Mouse (Mus musculus) kidney, adult 8-10 months (tissue): ENCODE measurements around the gene Fgd2.
A peak's percentile ranks its signal among the peaks of the same experiment; 100 is the strongest.
"Not testable (repeated sequence)": the region's sequence is repeated elsewhere in the genome, so short reads cannot be mapped to it uniquely, and the experiment has no call there.

Experiments
- DNase-seq, 2 experiments: peaks; one replicate each; pipeline ENCODE4 v3.0.0; 2022

Fgd2 gene

DNA sequence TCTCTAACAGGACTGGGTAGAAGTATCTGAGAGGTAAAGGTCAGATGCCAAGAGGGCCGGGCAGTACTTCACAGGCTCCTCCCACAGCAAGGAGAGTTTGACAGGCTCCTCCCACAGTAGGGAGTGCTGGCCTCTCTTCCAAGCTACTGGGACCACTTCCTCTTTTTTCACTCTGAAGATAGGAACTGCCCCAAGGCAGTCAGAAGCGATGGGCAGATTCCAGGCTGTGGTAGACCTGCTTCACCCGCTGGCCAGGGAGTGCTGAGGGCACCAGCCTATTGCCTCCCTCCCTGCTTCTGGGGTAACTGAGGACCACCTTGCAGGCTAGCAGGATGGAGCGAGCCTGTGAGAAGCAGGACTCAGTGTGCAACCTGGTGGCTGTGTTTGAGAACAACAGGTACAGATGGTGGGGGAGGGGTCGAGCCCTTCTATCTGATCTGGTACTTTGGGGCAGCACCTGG lies at the start of gene Fgd2:
Fgd2 (plus strand) TSS at position 154 of the 461 bp plus-strand sequence.
- DNase-seq, result peak in 1 of 2 experiments; percentile 25

DNA sequence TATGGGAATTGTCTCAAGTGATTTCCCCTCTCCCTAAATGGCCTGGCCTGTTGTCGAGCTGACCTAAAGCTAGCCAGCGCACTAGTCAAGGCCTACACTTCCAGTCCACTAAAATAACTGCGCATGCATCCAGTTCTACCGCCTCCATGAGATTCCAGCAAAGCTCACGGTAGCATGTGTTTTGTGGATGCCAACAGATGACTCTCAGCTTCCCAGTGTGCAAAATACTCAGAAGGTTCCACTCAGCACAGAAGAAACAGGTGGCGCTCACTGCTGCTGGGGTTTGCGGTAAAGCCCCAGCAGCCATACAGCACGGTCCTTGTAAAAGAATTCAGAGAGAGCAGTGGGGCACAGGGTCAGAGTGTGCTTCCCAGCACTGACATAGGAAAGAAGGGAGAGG lies 49.1 kb upstream of the Fgd2 start:
- no peak for DNase-seq

DNA sequence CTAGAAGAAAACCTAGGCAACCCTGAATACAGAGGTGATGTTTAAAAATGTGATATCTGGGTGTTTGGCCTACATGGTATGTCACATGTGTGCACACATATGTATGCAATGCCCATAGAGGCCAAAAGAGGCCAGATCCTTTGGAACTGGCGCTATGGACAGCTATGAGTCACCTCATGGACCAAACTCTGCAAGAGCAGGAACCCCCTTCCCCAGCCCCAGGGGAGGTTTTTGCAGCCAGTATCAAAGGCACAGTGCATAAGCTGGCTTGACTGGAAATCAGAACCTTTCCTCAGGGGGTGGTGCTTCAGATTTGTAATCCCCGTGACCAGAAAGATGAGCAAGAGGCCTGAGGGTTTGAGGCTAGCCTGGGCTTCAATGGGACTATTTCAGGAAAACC lies 48.6 kb upstream of the Fgd2 start:
- DNase-seq, result no peak

DNA sequence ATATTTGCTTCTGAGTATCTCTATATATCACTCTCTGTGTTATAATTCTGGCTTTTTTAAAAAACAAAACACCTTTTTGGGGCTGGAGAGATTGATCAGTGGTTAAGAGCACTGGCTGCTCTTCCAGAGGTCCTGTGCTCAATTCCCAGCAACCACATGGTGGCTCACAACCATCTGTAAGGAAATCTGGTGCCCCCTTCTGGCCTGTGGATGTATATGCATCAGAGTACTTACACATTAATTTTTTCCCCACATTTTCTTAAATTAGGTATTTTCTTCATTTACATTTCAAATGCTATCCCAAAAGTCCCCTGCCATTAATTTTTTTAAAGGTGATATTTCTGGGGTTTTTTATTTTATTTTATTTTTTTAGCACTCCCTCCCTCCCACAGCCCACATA lies 47.4 kb upstream of the Fgd2 start:
- no peak for DNase-seq

DNA sequence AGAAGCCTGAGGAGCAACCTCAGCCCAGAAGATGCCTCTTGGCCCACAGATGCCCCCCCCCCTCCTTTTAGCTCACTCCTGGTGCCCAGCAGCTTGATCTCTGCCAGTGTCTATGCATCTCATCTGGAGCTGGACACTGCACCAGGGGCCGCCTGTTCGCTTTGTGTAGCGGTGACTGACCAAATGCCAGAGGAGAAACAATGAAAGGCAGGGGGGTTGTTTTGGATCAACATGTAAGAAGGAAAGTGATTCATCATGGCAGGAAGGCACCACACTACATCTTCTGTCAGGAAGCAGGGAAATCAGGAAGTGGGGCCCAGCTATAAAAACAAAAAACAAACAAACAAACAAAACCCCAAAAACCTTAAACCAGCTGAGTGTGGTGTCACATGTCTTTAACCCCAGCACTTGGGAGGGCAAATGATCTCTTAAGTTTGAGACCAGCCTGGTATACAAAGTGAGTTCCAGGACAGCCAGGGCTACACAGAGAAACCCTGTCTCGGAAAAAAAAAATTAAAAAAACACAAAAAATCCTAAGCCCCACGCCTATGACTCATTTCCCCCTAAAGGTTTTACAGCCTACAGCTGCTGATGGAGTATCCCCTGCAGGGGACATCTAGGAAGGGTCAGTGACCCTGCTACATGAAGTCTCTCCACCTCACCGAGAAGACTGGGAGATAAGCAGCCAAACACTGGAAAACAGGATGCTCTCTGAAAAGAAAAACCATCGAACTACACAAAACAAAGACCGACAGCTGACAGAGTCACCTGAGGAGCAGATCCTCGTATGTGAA lies 44.8 kb upstream of the Fgd2 start:
- DNase-seq, result peak in 1 of 2 experiments; percentile 46

DNA sequence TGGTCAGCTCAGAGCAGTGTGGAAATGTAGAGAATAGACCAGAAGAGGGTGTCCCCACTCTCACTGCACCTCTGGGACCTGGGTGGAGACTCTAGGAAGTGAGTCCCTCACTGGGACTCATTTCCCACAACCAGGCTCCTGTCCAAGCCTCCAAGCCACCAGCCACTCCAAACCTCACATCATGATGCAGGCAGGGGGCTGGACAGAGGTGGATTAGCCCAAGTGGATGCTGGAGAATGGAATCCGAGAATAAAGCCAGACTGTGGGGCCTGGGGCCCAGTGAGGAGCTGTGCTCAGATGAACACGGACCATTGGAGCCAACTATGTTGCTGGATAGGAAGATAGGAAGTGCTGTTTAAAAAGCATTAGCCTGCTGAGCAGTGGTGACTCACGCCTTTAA lies 43.8 kb upstream of the Fgd2 start:
- DNase-seq, result no peak

DNA sequence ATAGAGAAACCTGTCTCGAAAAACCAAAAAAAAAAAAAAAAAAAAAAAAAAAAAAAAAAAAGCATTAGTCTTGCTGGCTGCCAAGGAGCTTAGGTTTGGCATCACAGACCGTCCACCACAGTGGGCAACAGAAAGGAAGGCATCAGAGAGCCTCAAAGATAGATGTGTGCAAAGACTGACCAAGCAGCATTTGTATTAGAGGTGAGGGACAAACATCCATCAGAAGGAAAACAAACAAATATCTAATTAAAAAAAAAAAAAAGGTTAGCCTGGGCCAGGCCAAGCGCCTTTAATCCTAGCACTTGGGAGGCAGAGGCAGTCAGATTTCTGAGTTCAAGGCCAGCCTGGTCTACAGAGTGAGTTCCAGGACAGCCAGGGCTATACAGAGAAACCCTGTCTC lies 43.3 kb upstream of the Fgd2 start, which contains the start of gene Pi16:
Pi16 (plus strand) TSS at position 301 of the 400 bp plus-strand sequence.
- not testable (repeated sequence) for DNase-seq

DNA sequence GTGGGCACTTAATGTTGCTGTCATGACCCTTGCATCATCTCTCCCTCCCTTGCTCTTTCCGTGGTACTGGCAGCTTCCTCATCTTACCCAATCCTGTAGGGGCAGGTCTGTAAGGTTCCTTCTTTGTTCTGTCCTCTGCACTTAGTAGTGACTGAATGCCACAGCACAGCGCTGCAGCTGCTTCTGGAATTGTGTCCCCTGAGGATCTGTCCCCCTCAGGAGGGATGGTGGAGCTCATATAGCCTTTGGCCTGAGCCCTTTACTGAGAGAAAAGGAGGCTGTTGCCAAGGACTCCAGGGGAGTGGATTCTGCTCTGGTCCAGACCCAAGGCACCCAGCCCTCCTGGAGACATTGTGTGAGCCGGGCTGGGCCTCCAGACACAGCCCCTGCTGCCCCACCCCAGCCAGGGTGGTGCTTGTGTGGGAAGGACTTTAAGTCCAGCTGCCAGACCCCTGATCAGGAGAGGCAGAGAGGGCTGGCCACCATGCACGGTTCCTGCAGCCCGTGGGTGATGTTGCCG lies 41.9 kb upstream of the Fgd2 start:
- DNase-seq, result no peak

DNA sequence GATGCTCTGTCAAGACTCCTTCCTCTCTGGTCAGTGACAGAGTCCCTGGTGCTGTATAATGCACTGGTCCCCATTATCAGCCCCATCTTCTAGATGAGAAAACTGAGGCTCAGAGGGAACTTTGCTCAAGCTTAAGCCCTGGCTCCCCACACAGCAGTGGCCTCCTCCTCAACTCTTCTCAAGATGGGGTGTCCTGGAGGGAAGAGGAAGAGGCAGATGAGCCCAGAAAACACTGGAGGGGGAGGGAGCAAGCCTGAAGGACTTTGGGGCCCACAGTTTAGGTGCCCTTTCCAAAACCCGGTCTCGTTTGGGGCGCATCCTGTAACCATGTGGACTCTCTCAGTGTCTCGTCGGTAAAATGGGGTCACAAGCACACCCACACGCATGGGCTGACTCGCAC lies 41.2 kb upstream of the Fgd2 start:
- DNase-seq, result no peak

DNA sequence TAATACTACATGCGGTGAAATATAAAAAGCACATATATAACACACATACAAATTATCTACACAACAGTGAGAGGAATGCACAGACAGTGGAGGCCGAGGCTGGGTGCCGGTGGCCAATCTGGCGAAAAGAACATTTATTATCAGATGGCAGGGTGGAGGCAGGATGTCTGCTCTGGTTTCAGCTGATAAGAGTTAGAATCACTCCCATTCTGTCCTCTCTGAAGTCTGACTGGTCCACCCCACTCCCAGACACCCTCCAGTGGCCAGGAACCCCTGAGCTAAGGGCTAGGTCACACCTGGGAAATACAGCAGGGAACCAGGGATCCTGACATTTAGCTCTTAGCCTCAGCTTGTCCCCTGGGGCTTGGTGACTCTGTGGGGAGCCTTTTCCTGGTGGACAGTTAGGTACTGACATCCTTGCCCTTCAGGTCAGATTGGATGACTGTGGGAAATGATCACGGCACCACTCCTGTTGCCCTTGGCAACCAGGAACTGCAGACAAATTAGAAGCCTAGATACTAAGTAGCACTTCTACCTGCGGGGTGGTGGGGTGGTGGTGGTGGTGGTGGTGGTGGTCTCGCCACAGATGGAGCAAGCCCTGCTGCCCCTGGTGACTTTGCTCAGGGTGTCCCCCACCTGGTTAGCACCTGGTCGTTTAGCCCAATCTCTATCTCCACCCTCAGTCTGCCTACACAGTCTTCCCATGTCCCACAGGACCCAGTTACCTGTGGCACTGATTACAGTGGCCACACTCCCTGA lies 40.7 kb upstream of the Fgd2 start:
- no peak for DNase-seq

DNA sequence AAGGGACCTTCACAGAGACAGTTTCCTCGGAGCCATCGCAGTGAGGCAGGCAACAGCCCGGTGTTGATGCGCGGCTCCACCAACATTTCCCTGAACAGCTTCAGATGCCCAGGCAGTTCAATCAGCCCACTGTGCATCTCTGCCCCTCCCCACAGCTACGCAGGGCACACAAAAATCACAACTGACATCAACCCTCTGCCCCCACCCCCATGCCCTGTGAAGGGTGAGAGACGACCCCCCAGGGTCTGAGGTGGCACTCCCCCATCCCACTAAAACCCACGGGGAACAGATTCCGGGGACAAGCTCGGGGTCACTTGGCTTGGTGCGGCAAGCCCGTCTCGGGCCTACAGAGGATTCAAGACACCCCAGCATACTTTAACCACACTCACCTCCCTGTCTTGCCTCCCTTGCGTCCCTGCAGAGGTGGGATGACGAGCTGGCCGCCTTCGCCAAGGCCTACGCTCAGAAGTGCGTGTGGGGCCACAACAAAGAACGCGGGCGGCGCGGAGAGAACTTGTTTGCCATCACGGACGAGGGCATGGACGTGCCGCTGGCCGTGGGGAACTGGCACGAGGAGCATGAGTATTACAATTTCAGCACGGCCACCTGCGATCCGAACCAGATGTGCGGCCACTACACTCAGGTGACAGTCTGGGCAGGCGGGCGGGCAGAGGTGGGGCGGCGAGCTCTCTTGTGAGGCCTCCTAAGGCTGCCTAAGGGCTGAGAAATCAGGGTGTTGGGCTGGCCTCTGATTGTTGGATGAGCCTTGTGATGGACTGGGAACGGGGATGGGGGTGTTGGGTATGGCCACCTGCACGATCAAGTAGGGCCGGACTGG lies 38.7 kb upstream of the Fgd2 start:
- no peak for DNase-seq

DNA sequence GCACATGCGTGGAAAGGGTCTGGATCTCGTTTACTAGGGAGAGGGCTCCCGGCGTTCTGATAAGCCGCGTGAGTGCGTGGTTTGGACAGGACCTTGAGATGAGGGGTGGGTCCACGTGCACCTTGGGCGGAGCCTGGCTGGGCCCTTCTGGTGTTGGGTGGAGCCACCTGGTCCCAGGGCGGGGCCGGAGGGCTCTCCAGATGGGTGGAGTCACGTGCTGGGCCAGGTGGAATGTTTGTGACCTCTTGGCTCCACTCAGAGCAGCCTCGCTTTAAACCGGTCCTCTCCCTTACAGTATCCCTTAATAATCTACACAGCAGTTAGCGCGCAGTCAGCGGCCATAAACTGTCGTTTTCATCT lies 38.1 kb upstream of the Fgd2 start:
- DNase-seq, result peak; percentile 54 to 61

DNA sequence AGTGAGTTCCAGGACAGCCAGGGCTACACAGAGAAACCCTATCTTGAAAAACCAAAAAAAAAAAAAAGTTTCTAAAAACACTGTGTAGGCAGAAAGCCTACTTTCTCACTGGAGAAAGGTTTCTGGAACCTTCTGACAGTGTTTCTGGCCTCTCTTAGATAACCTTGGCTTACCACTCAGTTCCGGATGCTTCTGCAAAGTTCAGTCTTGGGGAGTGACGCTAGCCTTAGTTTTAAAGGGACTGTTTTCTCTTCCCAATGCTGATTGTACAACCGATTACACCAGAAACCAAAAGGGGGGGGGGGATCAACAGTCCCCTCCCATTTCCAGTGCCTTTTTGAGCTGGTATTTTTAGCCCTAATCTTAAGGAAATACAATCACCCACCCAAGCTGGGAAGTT lies 37.1 kb upstream of the Fgd2 start:
- no peak for DNase-seq

DNA sequence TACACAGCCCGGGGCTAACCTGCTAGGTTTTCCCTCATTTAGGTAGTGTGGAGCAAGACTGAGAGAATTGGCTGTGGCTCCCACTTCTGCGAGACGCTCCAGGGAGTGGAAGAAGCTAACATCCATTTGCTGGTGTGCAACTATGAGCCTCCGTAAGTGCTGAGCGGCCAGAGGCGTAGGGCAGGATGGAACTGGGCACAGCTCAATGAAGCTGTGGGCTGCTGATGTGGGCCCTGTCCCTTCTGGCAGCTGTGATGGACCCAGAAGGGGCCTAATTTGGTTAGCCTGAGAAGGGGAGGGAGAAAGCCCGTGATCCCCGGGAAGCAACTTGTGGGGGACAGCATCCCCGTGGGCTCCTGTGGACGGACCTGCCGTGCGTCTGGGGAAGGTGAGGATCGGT lies 34.9 kb upstream of the Fgd2 start:
- no peak for DNase-seq

DNA sequence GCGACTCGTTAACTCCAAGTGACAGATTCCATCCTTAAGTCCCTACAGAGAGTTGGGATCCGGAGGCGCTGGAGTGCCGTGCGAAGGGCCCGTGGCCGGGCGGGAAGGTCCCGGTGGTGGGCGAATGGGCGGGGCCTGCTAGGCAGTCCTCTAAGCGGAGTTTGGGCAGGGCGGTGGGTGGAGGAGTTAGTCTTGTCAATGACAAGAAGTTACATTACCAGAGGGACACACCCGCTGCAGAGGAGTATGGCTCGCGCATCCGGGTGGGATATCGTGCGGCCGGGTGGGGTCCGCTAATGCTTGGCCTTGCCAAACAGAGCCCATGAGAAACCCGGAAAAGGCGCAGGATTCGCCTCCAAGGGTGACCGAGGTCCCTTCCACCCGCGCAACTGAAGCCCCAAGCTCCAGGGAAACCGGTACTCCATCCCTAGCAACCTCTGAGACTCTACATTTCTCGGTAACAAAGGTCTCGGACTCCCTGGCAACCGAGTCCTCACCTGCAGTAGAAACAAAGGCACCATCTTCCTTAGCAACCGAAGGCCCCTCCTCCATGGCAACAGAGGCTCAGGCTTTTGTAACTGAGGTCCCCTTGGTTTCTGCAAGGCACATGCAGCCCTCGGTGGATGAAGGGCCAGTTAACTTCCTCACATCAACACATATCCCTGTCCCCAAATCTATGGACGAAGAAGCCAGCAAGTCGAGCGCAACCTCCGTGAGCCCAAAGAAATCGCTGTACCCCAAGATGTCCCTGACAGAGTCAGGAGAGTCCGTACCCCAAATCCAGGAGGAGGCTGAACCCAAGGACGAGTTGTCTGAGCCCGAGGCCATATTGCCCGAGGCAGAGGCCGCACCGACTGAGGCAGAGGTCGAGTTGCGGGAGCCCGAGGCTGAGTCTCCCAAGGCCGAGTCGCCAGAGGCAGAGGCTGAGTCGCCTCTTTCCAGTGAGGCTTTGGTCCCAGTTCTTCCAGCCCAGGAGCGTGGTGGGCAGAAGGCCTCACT lies 33.9 kb upstream of the Fgd2 start:
- no peak for DNase-seq

DNA sequence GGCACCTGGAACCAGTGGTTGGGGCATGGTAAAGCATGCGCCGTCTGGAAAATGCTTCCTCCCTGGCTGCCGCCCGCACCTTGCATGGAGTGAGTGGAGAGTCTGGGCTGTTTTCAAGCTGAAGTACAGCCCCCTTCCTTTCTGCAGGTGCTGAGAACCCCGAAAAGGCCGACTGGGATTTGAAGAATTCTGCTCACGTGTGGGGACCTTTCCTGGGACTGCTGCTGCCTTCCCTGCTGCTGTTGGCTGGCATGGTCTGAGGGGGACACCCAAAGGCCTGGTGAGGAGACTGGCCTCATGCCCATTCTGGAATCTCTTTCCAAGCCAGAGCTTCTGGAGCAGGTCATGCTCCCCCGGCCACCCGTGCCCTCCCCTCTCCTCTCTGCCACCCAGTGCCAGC lies 33.0 kb upstream of the Fgd2 start:
- DNase-seq, result no peak

DNA sequence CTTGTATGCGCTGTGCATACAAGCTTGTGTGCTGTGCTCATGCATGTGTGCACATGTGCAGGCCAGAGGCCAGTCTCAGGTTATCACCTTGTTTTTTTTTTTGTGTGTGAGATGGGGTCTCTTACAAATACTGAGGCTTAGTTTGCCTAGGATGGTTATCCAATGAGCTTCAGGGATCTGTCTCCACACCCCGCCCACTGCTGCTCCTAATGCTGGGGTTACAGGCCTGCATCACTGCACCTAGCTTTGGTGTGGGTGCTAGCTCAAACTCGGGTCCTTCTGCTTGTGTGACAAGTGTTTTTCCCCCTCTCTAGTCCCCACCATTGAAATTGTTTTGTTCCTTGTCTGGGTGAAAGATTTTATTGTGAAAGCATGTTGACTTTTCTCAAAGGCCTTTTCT lies 30.5 kb upstream of the Fgd2 start:
- no peak for DNase-seq

DNA sequence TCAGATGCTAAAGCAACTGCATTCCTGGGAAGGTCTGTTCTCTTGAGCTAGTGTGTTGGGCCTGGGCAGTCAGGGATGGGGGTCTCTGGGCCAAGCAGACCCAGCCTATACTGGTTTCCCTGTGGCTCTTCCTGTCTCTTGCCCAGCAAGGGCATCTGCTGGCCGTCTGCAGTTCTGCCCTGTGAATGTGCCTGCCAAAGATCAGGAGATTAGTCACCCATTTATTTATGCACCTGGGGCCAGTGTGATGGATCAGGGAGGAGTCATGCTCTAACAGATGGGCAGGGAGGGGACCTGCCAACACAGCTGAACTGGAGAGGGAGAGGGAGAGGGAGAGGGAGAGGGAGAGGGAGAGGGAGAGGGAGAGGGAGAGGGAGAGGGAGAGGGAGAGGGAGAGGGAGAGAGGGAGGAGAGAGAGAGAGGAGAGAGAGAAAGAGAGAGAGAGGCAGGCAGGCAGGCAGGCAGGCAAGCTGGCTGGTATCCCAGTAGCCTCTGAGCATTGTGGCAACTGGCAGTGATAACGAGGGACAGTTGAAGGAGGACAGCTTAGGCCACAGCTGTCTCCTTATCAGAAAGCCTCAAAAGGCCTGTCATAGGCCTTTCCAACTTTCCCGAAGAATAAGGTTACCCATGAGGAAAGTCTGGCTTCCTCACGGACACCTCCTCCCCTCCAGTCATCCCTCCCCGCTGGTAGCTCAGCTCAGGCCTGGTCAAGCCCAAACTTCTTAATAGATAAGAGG lies 29.9 kb upstream of the Fgd2 start:
- DNase-seq, result peak in 1 of 2 experiments; percentile 73

DNA sequence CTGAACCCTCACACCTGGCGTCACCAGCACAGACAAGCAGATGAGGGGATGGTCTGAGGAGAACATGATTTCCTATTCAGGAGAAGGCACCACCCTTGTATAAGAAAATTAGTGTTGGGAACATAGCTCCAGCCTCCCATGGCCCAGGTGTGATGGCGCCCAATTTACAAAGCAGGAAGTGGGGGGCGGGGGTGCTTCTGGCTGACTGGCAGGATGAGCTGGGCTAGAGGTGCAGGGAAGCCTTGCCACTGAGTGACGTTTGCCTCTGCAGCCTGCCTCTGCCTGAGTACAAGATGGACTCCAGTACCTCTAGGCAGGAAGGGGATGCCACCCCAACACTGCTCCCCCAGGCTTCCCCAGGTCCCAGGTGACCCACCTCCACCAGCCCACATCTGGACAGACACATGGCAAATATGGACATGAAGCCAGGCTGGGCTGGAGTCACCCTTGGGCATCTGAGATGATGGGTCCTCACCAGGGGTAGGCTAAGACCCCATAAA lies 28.5 kb upstream of the Fgd2 start:
- DNase-seq, result no peak

DNA sequence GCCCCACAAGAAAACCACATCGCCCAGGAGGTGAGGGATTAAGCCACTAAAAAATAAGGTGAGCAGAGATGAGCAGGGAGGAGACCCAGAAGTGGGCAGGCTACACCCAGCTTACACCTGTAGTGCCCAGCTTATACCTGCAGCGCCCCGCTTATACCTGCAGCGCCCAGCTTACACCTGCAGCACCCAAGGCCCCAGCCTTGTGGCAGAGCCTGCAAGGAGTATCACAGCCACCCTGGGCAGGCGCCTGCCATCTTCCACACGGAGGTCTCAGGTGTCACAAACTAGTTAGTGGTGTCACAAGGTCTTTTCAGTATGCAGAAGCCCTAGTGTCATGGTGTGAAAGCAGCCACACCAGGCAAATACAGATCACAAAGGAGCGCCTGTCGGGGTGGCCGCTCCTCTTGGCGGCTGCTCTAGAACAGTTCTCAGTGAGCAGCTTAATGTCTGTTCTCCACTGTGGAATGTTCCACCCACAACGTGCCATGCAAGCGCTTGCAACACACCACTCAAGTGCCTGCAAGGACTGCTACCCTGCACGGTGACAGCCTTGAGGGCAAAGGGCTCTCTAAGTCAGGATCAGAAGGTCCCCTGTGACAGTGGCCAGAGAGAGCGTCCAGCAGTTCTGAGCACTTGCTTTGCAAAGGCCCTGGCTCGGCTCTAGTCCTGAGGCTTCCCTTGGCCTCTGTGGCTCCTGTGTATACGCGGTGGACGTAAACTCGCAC lies 24.3 kb upstream of the Fgd2 start:
- DNase-seq, result no peak
